Mouse (Mus musculus) kidney, adult 2 months (tissue): ENCODE data around the gene Carmil1.

Experiments used
- CTCF ChIP-seq: fragments of 200-500 bp; conservative IDR thresholded peaks from 2 replicates; pipeline ENCODE4 v1.5.1; 2011; ENCODE audit warnings: low read depth, mild to moderate bottlenecking, control low read depth, low read length, moderate library complexity, mixed read lengths; ENCODE audit not compliant: insufficient read depth, insufficient read length
- POLR2A ChIP-seq: fragments of 200-500 bp; IDR thresholded peaks from one replicate; pipeline ENCODE4 v1.6.1; 2011; ENCODE audit warnings: low read depth, low read length, control low read depth

DNA sequence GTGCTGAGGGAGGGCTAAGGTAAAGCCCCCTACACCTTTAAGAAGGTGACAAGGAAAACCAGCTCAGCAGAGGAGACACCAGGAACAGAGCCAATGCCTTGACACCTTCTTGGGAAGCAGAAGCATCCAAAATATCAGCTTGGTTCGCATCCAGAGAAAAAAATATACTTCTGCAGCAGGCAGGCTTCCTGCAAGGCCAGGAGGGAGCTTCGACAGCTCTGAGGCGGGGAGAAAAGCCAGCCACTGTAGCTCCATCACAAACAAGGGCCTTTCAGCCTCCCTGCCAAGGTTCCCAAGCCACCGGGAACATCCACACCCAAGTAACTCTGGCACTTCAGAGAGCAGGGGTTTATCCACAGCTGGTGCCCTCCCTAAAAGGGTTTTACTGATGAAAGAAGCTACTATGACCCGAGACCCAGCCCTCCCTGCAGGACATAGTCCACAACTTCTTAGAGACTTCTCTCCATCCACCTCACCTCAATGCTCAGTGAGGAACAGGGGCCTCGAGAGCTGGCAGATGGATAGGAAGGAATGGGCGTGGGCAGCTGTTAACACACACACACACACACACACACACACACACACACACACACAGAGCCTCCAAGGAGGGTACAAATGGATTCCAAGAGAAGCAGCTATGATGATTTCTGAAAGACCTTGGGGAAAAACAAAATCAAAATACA, 80.6 kb downstream of the Carmil1 start:
- TF ChIP-seq POLR2A (no peak), CTCF (no peak)
